In the genomic region with DNA sequence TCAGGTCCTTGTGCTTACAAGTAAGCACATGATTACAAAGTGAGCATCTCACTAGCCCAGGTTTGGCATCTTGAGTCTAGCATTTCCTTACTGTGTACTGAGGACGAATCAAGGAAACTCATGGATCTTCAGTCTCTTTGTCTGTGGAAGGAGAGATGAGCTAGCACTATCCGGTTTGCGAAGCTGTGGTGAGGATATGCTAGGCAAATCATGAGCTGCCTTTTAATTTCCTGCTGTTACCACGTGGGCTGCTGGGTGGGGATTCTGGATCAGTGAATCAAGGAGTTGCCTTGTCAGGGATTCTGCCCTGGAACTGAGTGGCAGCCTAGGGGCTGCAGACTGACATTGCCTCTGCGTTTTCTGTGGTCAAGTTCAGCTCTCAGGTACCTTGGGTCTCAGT, we compare ENCODE assay signal across 23 mouse cellular contexts.
DNase-seq lines count a peak whose midpoint lies in the region; ATAC-seq and TF ChIP-seq lines count a peak whose summit lies in the region.
"Had no signal": no experiment of that assay in that cellular context is flagged by ENCODE, and none has a peak within 500 bp of the region (broad histone marks: within the 10 kb centered on the region; RNA-seq: fewer than 3 reads in every experiment).

No protein-coding gene starts in this region.

- peak; percentile 32; the same call in 1 of the 2 replicates for ATAC-seq in hindbrain, embryonic 13.5 days (ENCODE audit: low FRiP score)
- peak; percentile 67; the same call in 1 of the 2 replicates for ATAC-seq in neural tube, embryonic 13.5 days (ENCODE audit: low read depth)
- ATAC-seq: forebrain, embryonic 15.5 days; intestine, embryonic 15.5 days; Patski had no signal

- TF ChIP-seq CTCF in layer of hippocampus, adult 2 months (conservative IDR thresholded peaks at IDR 0.05): no peak

- H3K4me3 ChIP-seq in hindbrain, embryonic 13.5 days: no peak overlapping the region
- H3K4me3 ChIP-seq in hindbrain, embryonic 10.5 days: no peak overlapping the region
- H3K4me3 ChIP-seq in layer of hippocampus, adult 2 months: no peak overlapping the region
- H3K4me3 ChIP-seq in neural tube, embryonic 13.5 days: no peak overlapping the region
- H3K4me3 ChIP-seq: embryonic facial prominence, embryonic 15.5 days; erythroblast, embryonic 14.5 days; forebrain, embryonic 10.5 days; forebrain, embryonic 15.5 days; heart, adult 2 months; heart, embryonic 15.5 days; intestine, embryonic 15.5 days had no signal

- no peaks in the 10 kb centered on the region for H3K36me3 ChIP-seq in hindbrain, embryonic 13.5 days
- H3K36me3 ChIP-seq in hindbrain, embryonic 10.5 days: no peaks in the 10 kb centered on the region
- no peaks in the 10 kb centered on the region for H3K36me3 ChIP-seq in neural tube, embryonic 13.5 days
- H3K36me3 ChIP-seq: embryonic facial prominence, embryonic 15.5 days; forebrain, embryonic 10.5 days; forebrain, embryonic 15.5 days; heart, embryonic 15.5 days; intestine, embryonic 15.5 days had no signal

- no peaks in the 10 kb centered on the region for H3K9me3 ChIP-seq in hindbrain, embryonic 13.5 days
- no peaks in the 10 kb centered on the region for H3K9me3 ChIP-seq in hindbrain, embryonic 10.5 days
- H3K9me3 ChIP-seq in neural tube, embryonic 13.5 days: no peaks in the 10 kb centered on the region
- H3K9me3 ChIP-seq: embryonic facial prominence, embryonic 15.5 days; forebrain, embryonic 10.5 days; forebrain, embryonic 15.5 days; heart, embryonic 15.5 days; intestine, embryonic 15.5 days had no signal

- H3K9ac ChIP-seq in hindbrain, embryonic 13.5 days: no peak overlapping the region
- H3K9ac ChIP-seq in neural tube, embryonic 13.5 days: no peak overlapping the region
- H3K9ac ChIP-seq: embryonic facial prominence, embryonic 15.5 days; forebrain, embryonic 15.5 days; heart, embryonic 15.5 days; intestine, embryonic 15.5 days had no signal

- no peaks in the 10 kb centered on the region for H3K4me1 ChIP-seq in hindbrain, embryonic 13.5 days (replicated peaks)
- no peaks in the 10 kb centered on the region for H3K4me1 ChIP-seq in hindbrain, embryonic 10.5 days (replicated peaks)
- 0 out of 2 replicates have a peak, but pooled peaks cover 3% of the 10 kb centered on the region for H3K4me1 ChIP-seq in neural tube, embryonic 13.5 days (replicated peaks)
- H3K4me1 ChIP-seq: embryonic facial prominence, embryonic 15.5 days; forebrain, embryonic 10.5 days; forebrain, embryonic 15.5 days; heart, embryonic 15.5 days; intestine, embryonic 15.5 days had no signal

- no peaks in the 10 kb centered on the region for H3K27me3 ChIP-seq in hindbrain, embryonic 13.5 days
- no peaks in the 10 kb centered on the region for H3K27me3 ChIP-seq in hindbrain, embryonic 10.5 days (ENCODE audit: insufficient read depth, poor library complexity, severe bottlenecking)
- H3K27me3 ChIP-seq in neural tube, embryonic 13.5 days: no peaks in the 10 kb centered on the region
- H3K27me3 ChIP-seq: embryonic facial prominence, embryonic 15.5 days; forebrain, embryonic 15.5 days; heart, embryonic 15.5 days; intestine, embryonic 15.5 days; Patski had no signal

- WGBS in hindbrain, embryonic 13.5 days: 73% methylated on average over 5 of the region's 5 CpGs
- WGBS in hindbrain, embryonic 10.5 days: 82% methylated on average over 5 of the region's 5 CpGs
- 69% methylated on average over 5 of the region's 5 CpGs for whole genome bisulfite sequencing in neural tube, embryonic 13.5 days

- H3K27ac ChIP-seq in hindbrain, embryonic 13.5 days: no peak overlapping the region
- H3K27ac ChIP-seq in hindbrain, embryonic 10.5 days: no peak overlapping the region
- peak overlapping the region; percentile 4; the same call in 1 of the 2 replicates for H3K27ac ChIP-seq in layer of hippocampus, adult 2 months
- H3K27ac ChIP-seq in neural tube, embryonic 13.5 days (replicated peaks): peak overlapping the region; percentile 38; the same call in 1 of the 2 replicates
- H3K27ac ChIP-seq: embryonic facial prominence, embryonic 15.5 days; forebrain, embryonic 10.5 days; forebrain, embryonic 15.5 days; heart, adult 2 months; heart, embryonic 15.5 days; intestine, embryonic 15.5 days had no signal

- H3K4me2 ChIP-seq in hindbrain, embryonic 13.5 days: no peak overlapping the region
- H3K4me2 ChIP-seq in neural tube, embryonic 13.5 days: no peak overlapping the region
- H3K4me2 ChIP-seq: embryonic facial prominence, embryonic 15.5 days; forebrain, embryonic 15.5 days; heart, embryonic 11.5 days; heart, embryonic 15.5 days; intestine, embryonic 15.5 days had no signal

- no peak for DNase-seq in hindbrain, embryonic 10.5 days (ENCODE audit: low spot score)
- DNase-seq in layer of hippocampus, adult 2 months (ENCODE audit: low spot score in 2 of 2): no peak
- DNase-seq in layer of hippocampus, postnatal 36 days: no peak
- no peak for DNase-seq in neural tube, embryonic 10.5 days (ENCODE audit: extremely low spot score, low spot score)
- no peak for DNase-seq in gastrocnemius, adult 8-10 months (ENCODE audit: low spot score in 2 of 2)
- DNase-seq: adrenal gland, adult 2 months; adrenal gland, postnatal 25 days; cerebellum, adult 11 months; cerebellum, adult 8-10 months; cerebellum, postnatal 14 days; embryo, embryonic 11 days; gastrocnemius, postnatal 14 days; heart, adult 2 months had no signal

Comparison
In these comparisons a context has a peak if more than half of its experiments do, and no peak if none do; other contexts are left out.
1. H3K27ac ChIP-seq: peak in layer of hippocampus, adult 2 months (single experiment) and neural tube, embryonic 13.5 days (single experiment); none in hindbrain, embryonic 13.5 days (single experiment) and hindbrain, embryonic 10.5 days (single experiment).